Mouse (Mus musculus) ZHBTc4 (cell line): ENCODE measurements around the gene Kif4.

Source experiments
- DNase-seq: peaks from one replicate; pipeline ENCODE4 v3.0.0-alpha.2; 2011; ENCODE audit warnings: low read depth, low spot score

Gene Kif4

DNA sequence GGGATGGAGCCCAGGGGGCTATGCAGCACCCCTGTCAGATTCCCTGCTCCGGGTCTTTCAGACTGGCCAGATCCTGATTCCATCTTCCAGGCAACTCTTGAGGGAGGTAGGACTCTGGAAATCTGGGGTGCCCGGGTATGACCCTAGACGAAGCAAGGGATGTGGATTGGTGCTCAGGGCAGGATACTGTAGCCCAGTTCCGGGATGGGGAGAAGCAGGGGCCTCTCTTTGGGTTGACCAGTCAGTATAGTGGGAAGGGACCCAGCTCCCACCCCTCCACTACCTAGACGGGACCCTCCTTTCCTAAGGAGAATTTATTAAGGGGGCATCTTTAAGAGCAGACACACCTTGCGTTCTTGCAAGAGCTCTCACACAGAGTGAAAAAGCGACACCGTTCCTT lies 104.7 kb downstream of the Kif4 start:
- no peak for DNase-seq

DNA sequence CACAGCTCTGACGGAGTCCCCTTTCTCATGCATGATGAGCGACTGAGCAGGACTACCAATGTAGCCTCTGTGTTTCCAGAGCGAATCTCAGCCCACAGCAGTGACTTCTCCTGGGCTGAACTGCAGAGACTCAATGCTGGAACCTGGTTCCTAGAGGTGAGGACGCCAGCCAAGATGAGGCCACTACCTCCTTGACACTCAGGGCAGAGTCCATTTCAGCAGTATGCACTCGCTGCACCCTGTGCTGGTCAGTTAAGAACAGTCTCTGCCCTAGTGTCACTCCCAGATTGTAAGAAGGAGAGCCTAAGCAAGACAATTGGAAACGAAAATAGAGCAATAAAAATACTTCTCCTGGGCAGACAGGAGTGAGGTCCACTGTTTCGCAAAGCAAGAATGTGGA lies 108.8 kb downstream of the Kif4 start:
- no peak for DNase-seq

- peak; percentile 53 for DNase-seq
Observed at GRCm38 (mm10) chrX:100738918-100739317, 113.4 kb downstream of the Kif4 start.

GRCm38 (mm10) chrX:100739443-100739842 lies 113.9 kb downstream of the Kif4 start:
- peak; percentile 15 for DNase-seq

DNA sequence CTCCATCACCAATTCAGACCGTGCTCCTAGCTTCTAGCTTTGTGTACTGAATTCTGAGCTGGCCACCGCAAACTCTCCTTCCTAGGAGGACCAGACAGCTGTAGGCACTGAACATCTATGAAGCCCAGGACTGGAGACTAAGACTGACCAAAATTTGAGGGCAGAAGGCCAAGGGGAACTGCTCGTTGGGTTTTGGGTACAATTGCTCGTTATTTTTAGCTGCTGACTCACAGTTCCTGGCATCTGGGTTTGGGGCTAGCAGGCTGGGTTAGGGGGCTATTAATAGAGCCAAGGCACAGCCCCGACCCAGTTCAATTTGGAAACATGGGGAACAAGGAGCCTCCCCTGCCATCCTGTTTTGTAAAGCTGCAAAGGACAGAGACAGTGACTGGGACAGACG lies 115.2 kb downstream of the Kif4 start:
- no peak for DNase-seq

GRCm38 (mm10) chrX:100741940-100742339 lies 116.4 kb downstream of the Kif4 start:
- peak; percentile 82 for DNase-seq

DNA sequence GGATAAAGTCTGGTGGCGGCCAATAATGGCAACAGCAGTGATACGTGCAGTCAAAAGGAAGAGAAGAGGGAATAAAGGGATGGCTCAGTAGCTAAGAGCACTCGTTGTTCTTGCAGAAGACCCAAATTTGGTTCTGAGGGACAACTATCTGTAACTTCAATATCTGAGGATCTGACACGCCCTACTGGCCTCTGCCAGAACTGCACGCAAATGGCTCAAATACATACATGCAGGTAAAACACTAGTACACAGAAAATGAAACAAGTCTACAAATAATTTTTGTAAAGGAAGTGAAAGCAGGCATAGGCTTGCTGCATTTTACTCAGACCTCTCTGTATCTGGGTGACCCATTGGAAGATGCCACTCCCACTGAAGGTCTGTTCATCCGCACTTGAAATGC lies 140.3 kb downstream of the Kif4 start:
- DNase-seq: peak; percentile 52

GRCm38 (mm10) chrX:100767181-100767884 lies 141.8 kb downstream of the Kif4 start, which contains the start of gene Dlg3:
Gene Dlg3, plus strand, starts transcription at chrX:100767722.
- peak; percentile 68 for DNase-seq

DNA sequence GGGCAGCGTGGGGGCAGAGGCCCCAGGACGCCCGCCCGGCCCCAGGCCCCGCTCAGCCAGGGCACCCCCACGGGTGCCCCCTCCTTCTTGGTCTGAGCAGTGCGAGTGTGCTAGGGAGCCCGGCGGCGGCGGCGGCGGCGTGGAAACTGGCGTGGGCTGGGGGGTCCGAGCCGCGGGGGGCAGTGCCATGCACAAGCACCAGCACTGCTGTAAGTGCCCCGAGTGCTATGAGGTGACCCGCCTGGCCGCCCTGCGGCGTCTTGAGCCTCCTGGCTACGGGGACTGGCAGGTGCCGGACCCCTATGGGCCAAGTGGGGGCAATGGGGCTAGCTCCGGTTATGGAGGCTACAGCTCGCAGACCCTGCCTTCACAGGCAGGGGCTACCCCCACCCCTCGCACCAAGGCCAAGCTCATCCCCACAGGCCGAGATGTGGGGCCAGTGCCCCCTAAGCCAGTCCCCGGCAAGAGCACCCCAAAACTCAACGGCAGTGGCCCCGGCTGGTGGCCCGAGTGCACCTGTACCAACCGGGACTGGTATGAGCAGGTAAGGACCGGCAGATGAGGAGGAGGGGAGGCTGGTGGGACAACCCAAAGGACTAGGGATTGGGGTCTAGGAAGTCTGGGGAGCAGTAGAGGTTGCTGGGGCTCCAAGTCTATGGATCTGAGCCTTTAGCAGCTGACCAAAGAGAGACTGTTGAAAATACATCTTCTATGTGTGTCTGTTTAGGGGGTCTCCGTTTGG lies 142.5 kb downstream of the Kif4 start:
- DNase-seq: no peak

DNA sequence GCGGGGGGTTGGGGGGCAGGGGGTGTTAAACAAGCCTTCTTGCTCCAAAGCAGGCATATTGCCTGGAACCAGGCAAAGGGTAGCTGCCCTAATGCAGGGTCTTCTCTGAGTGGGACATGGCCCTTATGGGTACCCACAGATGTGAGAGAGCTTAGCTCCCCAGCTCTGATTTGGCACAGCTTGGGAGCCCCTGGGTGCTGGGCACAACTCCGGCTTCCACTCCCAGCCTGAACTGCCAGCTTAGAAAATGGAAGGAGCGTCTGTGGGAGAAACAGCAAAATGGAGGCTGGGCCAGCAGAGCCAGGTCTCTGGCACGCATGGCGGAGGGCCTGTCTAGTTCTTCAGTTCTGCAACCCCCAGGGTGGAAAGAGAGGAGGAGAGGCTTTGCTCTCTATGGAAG lies 143.7 kb downstream of the Kif4 start:
- no peak for DNase-seq

DNA sequence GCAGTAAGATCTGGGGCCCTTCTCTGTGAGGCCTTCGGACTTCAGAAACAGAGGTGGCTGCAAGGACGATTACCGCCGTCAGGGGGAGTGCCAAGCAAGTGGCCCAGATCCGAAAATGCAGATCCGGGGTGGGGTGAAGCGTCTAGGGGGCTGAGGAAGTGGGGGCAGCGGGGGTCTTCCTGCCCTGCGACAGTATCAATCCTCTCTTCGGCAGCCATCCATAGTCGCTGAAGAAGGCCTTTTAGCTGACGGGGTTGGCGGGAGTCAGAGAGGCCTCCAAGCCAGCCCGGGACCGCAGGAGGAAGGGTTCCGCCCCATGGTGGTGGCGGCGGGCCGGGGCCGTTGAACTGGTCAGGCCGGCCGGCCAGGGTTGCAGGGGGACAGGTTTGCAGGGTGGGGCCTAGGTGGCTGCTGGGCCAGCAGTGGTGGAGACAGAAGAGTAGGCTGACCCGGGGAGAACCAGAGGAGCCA lies 148.8 kb downstream of the Kif4 start:
- peak; percentile 55 for DNase-seq

- DNase-seq: no peak
Observed at GRCm38 (mm10) chrX:100775405-100775804, 149.9 kb downstream of the Kif4 start.

DNA sequence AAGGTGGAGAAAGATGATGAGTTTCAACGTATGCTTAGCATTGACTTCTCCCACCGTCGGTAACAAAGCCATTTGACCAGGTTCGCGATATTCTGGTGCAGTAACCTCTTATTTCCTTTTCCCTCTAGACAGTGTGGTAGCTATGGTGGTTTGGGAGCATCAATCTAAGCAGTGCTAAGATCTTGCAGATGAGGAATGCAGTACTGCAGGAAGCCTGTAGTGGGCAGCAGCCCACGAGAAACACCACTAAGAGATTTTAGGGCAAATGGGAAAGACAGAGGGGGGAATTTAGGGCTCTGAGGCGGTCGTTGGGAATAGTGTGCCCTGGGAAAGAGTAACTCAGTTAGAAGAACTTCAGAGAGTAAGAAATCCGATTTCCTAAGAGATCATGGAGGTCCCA lies 151.0 kb downstream of the Kif4 start:
- peak; percentile 80 for DNase-seq
